Mouse (Mus musculus) lung, postnatal 0 days (tissue): ENCODE data around the gene March8.

Experiments
- CTCF ChIP-seq: IDR thresholded peaks from 2 replicates; pipeline ENCODE4 v1.5.1; 2016; ENCODE audit warnings: antibody characterized with exemption, mild to moderate bottlenecking
- EP300 ChIP-seq: IDR thresholded peaks from 2 replicates; pipeline ENCODE4 v1.6.1; 2016; ENCODE audit warnings: antibody characterized with exemption, mild to moderate bottlenecking, control low read depth

- TF ChIP-seq EP300: no peak
- TF ChIP-seq CTCF: no peak
Observed at GRCm38 (mm10) chr6:116397621-116398020, 59.8 kb downstream of the March8 start.
